Mouse (Mus musculus) CD4-positive helper T cell, adult 2 months (primary cell): ENCODE data around the gene Aldh3b1.

Experiments used
- DNase-seq: peaks from one replicate; pipeline ENCODE4 v3.0.0-alpha.2; 2012; ENCODE audit warnings: low read depth, missing footprints, low spot score

Gene Aldh3b1

GRCm38 (mm10) chr19:3913692-3914091, 15.9 kb downstream of the Aldh3b1 start:
- no peak for DNase-seq

GRCm38 (mm10) chr19:3912337-3913204, 17.0 kb downstream of the Aldh3b1 start, which contains the start of gene Ndufs8:
Ndufs8 (minus strand) TSS chr19:3912774.
- peak; percentile 99 for DNase-seq

- no peak for DNase-seq
Measured at GRCm38 (mm10) chr19:3910206-3910605, 19.4 kb downstream of the Aldh3b1 start.

- DNase-seq, result no peak
Measured at GRCm38 (mm10) chr19:3907876-3908660, 21.5 kb downstream of the Aldh3b1 start.

- DNase-seq, result peak; percentile 82
Measured at GRCm38 (mm10) chr19:3906795-3907786, 22.5 kb downstream of the Aldh3b1 start, which contains the start of gene Tcirg1. Tcirg1 (minus strand) TSS chr19:3907133.

GRCm38 (mm10) chr19:3906326-3906725, 23.3 kb downstream of the Aldh3b1 start:
- DNase-seq, result peak; percentile 46

GRCm38 (mm10) chr19:3905261-3905969, 24.2 kb downstream of the Aldh3b1 start:
- DNase-seq, result peak; percentile 30

GRCm38 (mm10) chr19:3904363-3904675, 25.3 kb downstream of the Aldh3b1 start:
- no peak for DNase-seq

- DNase-seq, result no peak
Measured at GRCm38 (mm10) chr19:3903648-3904362, 25.8 kb downstream of the Aldh3b1 start.

GRCm38 (mm10) chr19:3902966-3903365, 26.6 kb downstream of the Aldh3b1 start:
- no peak for DNase-seq

GRCm38 (mm10) chr19:3899618-3900017, 30.0 kb downstream of the Aldh3b1 start:
- DNase-seq, result no peak

GRCm38 (mm10) chr19:3898952-3899351, 30.7 kb downstream of the Aldh3b1 start:
- DNase-seq, result no peak

- DNase-seq, result no peak
Measured at GRCm38 (mm10) chr19:3897557-3897956, 32.1 kb downstream of the Aldh3b1 start.

- DNase-seq, result no peak
Measured at GRCm38 (mm10) chr19:3896208-3896607, 33.4 kb downstream of the Aldh3b1 start.

GRCm38 (mm10) chr19:3895171-3895631, 34.4 kb downstream of the Aldh3b1 start:
- DNase-seq, result no peak

GRCm38 (mm10) chr19:3894294-3894693, 35.3 kb downstream of the Aldh3b1 start:
- no peak for DNase-seq

GRCm38 (mm10) chr19:3893545-3894116, 36.0 kb downstream of the Aldh3b1 start:
- no peak for DNase-seq

- DNase-seq, result peak; percentile 48
Measured at GRCm38 (mm10) chr19:3890181-3890580, 39.4 kb downstream of the Aldh3b1 start.

GRCm38 (mm10) chr19:3889096-3889495, 40.5 kb downstream of the Aldh3b1 start:
- no peak for DNase-seq
